Mouse (Mus musculus): Measurements from ENCODE around the gene Htr1d.

- no peak for TF ChIP-seq CTCF (IDR thresholded peaks at IDR 0.05; ENCODE audit: low read depth)
- TF ChIP-seq EP300 (IDR thresholded peaks at IDR 0.05; ENCODE audit: low read depth), result no peak
These were observed 42.9 kb downstream of the Htr1d start for GRCm38 (mm10) chr4:136466226-136466625.

Measured in liver, postnatal 0 days (tissue).